ENCODE assay signal across 27 mouse cellular contexts in the genomic region with DNA sequence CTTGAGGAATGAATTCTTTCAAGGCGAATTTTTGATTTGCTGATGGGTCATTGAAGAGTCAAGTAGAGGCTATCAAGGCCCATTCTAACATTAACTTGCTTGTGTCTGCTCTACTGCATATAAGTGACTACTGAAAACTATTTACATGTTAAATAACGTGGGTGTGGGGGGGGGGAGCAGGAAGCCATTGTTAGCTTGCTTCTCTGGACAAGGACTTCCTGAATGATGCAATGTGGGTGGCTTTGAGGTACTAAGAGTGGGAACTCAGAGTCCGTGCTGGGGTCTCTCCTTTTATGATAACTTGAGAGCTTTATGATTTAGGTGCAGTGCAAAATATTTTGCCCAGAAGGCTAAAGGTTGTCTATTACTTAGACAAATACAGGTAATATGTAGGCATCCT.
DNase-seq lines count a peak whose midpoint lies in the region; ATAC-seq lines count a peak whose summit lies in the region.
"Had no signal": no experiment of that assay in that cellular context is flagged by ENCODE, and none has a peak within 500 bp of the region (broad histone marks: within the 10 kb centered on the region; RNA-seq: fewer than 3 reads in every experiment).

No protein-coding gene starts in this region.

- H3K27me3 ChIP-seq in midbrain, embryonic 14.5 days (ENCODE audit: control insufficient read depth, insufficient read depth, low read length), result no peaks in the 10 kb centered on the region
- H3K27me3 ChIP-seq: embryonic facial prominence, embryonic 12.5 days; embryonic facial prominence, embryonic 15.5 days; heart, embryonic 12.5 days; heart, embryonic 15.5 days; Patski had no signal

- no peak overlapping the region for H3K4me3 ChIP-seq in midbrain, embryonic 14.5 days (replicated peaks; ENCODE audit: low read depth, low read length)
- H3K4me3 ChIP-seq: embryonic facial prominence, embryonic 12.5 days; embryonic facial prominence, embryonic 15.5 days; heart, embryonic 12.5 days; heart, embryonic 15.5 days had no signal

- H3K4me1 ChIP-seq in midbrain, embryonic 14.5 days (ENCODE audit: control insufficient read depth, insufficient read depth, low read length), result 0 out of 2 replicates have a peak, but pooled peaks cover 5% of the 10 kb centered on the region
- H3K4me1 ChIP-seq: embryonic facial prominence, embryonic 12.5 days; embryonic facial prominence, embryonic 15.5 days; heart, embryonic 12.5 days had no signal

- ATAC-seq in granulocyte monocyte progenitor cell, adult 5-6 weeks (replicated peaks; ENCODE audit: poor library complexity, severe bottlenecking), result peak; percentile 95
- ATAC-seq in megakaryocyte progenitor cell, adult 5-6 weeks (replicated peaks; ENCODE audit: poor library complexity), result peak; percentile 85
- ATAC-seq in midbrain, embryonic 14.5 days (ENCODE audit: low FRiP score, low TSS enrichment), result no peak
- ATAC-seq: activated CD4-positive, CD25-positive, alpha-beta regulatory T cell, adult 4 months; CD4-positive, CD25-positive, alpha-beta regulatory T cell, adult 4 months; forebrain, embryonic 14.5 days; hindbrain, postnatal 0 days; inflammation-experienced regulatory T-cells, adult 6 months; Patski had no signal

- H3K27ac ChIP-seq in midbrain, embryonic 14.5 days (replicated peaks; ENCODE audit: low read depth, low read length), result no peak overlapping the region
- H3K27ac ChIP-seq: embryonic facial prominence, embryonic 12.5 days; embryonic facial prominence, embryonic 15.5 days; heart, embryonic 15.5 days; hindbrain, embryonic 14.5 days; hindbrain, postnatal 0 days had no signal

- H3K36me3 ChIP-seq in midbrain, embryonic 14.5 days (ENCODE audit: control insufficient read depth, insufficient read depth, low read length), result no peaks in the 10 kb centered on the region
- H3K36me3 ChIP-seq: embryonic facial prominence, embryonic 12.5 days; embryonic facial prominence, embryonic 15.5 days; heart, embryonic 12.5 days; heart, embryonic 15.5 days had no signal

- no peaks in the 10 kb centered on the region for H3K9me3 ChIP-seq in midbrain, embryonic 14.5 days (ENCODE audit: control insufficient read depth, low read length)
- H3K9me3 ChIP-seq: embryonic facial prominence, embryonic 12.5 days; embryonic facial prominence, embryonic 15.5 days; heart, embryonic 12.5 days; heart, embryonic 15.5 days had no signal

- 65% methylated on average over 3 of the region's 3 CpGs for WGBS in midbrain, embryonic 14.5 days

- DNase-seq in lung, postnatal 25 days (ENCODE audit: low spot score), result peak; percentile 12
- no peak for DNase-seq in lung, postnatal 4 days
- DNase-seq in R1 (ENCODE audit: low read depth, low spot score), result peak; percentile 30
- no peak for DNase-seq in urinary bladder, postnatal 10 days (ENCODE audit: low spot score)
- no peak for DNase-seq in heart, adult 18-20 months
- DNase-seq in midbrain, embryonic 14.5 days, result no peak
- DNase-seq: adrenal gland, adult 8-10 months; adrenal gland, postnatal 25 days; cerebellum, adult 11-12 months; cerebellum, adult 9-10 months; cerebellum, postnatal 14 days; gastrocnemius, postnatal 25 days; heart, postnatal 10 days; heart, postnatal 4 days had no signal

- H3K4me2 ChIP-seq in midbrain, embryonic 14.5 days (ENCODE audit: low read length), result no peak overlapping the region
- H3K4me2 ChIP-seq: embryonic facial prominence, embryonic 12.5 days; embryonic facial prominence, embryonic 15.5 days; heart, embryonic 12.5 days; heart, embryonic 15.5 days; hindbrain, embryonic 14.5 days had no signal

- H3K9ac ChIP-seq in midbrain, embryonic 14.5 days (replicated peaks; ENCODE audit: low read length), result no peak overlapping the region
- H3K9ac ChIP-seq: embryonic facial prominence, embryonic 12.5 days; embryonic facial prominence, embryonic 15.5 days; heart, embryonic 12.5 days; heart, embryonic 15.5 days; hindbrain, embryonic 14.5 days had no signal

Comparison
In these comparisons a context has a peak if more than half of its experiments do, and no peak if none do; other contexts are left out.
1. DNase-seq: peak in lung, postnatal 25 days (single experiment) and R1 (single experiment); none in lung, postnatal 4 days (0 of 2), urinary bladder, postnatal 10 days (single experiment), heart, adult 18-20 months (0 of 2) and midbrain, embryonic 14.5 days (single experiment).